Mouse (Mus musculus): ENCODE data around the gene Pla2g2c.

Gene Pla2g2c

DNA sequence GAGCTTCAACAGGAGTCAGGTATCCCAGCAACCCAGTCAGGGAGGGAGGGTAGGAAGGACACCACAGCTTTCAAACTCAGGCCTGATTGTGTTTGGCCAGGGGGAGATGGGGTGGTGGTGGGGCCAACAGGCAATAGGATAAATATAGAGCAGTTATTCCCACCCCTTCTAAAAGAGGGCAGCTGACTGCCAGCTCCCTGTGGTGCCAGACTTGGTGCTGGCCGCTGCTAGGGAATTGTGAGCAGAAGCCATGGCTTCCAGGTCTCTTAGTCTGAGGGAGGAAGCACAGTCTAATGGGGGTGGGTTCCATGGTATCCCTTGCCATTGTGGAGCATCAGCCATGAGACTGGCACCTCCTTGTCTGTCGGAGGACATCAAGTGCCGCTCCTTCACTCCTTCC is 29.0 kb downstream of the Pla2g2c start:
- no peak for DNase-seq

GRCm38 (mm10) chr4:138754432-138754831 is 29.8 kb downstream of the Pla2g2c start:
- no peak for DNase-seq

GRCm38 (mm10) chr4:138755439-138755838 is 30.8 kb downstream of the Pla2g2c start:
- no peak for DNase-seq

DNA sequence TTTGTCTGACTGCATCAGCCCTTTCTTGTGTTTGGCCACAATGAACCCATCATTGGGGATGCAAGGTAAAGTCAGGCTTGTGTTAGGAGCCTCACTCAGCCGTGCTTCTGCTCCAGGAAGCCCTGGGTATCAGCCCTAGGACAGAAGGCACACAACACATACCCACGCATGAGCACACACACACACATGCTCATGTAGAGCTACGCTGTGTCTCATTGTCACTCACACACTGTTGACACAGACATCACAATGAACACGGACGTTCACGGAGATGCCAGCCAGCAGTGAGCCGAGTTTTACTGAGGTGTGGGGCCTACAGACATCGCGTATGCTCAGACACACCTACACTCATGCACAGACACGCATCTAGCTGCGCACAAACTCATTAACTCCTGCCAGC is 31.4 kb downstream of the Pla2g2c start:
- no peak for DNase-seq

- DNase-seq = no peak
These were observed 32.8 kb downstream of the Pla2g2c start, which contains the start of gene Pla2g2f for GRCm38 (mm10) chr4:138757416-138757815. TSS of gene Pla2g2f (minus strand) at chr4:138757626.

DNA sequence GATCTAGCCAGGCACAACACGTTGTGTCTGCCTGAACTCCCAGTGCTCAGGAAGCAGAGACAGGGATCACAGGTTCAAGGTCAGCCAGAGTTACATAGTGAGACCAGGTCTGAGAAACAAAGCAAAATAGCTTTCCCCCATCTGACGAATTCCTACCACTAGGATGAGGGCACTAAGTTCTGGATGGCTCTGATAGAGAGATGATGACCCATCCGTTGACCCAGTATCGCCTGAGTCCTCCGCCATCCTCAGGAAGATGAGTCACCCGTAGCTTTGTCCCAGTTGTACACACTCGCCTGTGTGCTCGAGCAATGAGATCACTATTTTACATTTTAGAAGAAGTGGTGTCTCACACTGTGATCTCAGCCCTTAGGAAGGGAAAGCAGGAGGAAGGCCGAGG is 37.7 kb downstream of the Pla2g2c start:
- no peak for DNase-seq

DNA sequence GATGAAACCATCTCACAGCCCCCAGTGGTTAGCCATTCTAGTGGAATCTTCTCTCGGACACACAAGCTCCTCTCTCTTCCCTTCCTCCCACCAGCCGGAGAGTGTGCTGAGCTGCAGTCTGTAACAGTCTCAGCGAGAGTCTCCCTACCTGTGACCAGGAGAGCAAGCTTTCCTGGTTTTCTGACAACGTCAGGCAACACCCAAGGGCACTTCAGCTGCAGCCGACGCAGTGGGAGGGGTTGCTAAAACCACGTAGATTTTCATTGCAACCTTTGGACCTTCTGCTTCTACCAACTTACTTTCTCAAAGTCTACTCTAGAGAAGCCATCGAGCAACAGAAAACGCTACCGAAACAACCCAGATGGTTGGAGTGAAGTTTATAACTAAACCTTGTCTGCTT is 47.4 kb downstream of the Pla2g2c start:
- DNase-seq = no peak

DNA sequence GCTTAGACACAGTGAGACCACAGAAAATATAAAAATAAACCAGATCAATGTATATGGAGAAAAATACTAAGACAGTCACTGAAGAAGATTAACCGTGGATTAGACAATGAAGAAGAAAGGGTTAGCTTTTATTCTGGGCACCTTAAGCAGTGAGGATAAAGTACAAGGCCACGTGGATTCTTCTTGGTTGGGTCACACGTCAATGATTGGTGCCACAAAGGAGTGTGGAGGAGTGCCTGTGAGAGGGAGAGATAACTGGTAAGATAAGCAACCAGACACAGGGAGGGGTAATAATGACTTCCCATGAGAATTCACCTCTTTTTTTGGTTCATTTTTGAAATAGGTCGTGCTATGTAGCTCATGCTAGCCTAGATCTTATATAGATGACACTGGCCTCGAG is 47.8 kb downstream of the Pla2g2c start:
- DNase-seq = no peak

DNA sequence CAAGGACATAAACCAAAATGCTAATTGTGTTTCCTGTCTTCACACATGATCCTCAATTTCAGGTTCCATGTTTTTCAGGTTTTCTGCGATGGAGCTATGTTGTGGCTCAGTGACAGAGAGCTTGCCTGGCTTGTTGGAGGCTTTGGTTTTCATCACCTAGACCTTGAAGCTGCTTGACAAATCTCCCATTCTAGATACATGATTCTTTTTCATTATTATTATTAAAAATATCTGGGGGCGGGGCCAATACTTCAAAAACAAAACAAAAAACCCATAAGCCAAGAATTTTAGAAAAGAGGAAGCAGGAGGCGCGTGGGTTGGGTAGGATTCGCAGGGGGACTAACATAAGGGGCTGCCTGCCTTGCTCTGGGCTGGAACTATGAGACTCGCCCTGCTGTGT is 50.8 kb downstream of the Pla2g2c start, which contains the start of gene Pla2g2d:
Gene Pla2g2d (plus strand): TSS at position 301 of the 400 bp plus-strand sequence.
- no peak for DNase-seq

DNA sequence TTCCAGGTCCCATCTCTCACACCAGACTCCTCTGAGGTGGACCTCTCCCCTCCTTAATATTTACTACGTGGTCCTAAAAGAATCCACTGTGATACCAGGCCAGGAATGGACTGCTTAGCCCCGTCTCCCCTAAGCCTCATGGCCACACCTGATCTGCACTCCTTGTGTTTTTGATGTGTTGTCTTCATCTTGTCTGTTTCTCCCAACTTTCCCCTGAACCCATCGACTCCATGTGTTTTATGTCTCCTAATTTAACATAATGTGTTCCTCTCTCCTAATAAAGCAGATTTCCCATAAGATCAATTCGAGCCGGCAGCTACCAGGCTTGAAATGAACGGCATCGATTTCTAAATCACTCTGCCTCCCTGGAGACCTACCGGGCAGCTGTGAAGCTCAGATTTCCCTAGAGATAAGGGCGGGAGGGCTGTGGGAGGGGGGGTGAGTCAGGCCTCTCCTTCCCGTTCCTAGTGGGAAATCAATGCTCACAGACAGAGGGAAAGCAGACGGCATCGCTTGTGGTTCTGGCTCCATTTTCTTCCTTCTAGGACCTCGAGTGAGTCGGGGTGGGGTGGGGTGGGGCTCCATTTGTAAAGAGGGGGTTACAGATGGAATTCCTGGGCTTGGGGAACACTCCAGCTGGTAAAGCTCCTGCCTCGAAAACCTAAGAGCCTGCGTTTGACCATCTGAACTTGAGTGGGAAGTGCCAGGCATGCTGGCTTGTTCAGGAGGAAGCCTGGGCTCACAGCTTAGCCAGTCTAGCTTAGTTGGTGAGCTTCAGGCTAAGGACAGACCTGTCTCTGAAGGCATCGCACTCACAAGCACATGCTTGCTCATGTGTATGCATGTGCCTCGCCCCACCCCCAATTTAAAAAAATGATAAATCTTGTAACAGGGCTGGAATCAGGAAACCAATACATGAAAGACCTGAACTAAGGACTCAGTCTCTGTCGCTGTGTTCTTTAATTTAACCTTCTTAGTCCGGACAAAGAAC is 53.1 kb downstream of the Pla2g2c start:
- DNase-seq = no peak

GRCm38 (mm10) chr4:138780300-138780699 is 55.7 kb downstream of the Pla2g2c start:
- no peak for DNase-seq

GRCm38 (mm10) chr4:138782098-138782497 is 57.5 kb downstream of the Pla2g2c start:
- no peak for DNase-seq

DNA sequence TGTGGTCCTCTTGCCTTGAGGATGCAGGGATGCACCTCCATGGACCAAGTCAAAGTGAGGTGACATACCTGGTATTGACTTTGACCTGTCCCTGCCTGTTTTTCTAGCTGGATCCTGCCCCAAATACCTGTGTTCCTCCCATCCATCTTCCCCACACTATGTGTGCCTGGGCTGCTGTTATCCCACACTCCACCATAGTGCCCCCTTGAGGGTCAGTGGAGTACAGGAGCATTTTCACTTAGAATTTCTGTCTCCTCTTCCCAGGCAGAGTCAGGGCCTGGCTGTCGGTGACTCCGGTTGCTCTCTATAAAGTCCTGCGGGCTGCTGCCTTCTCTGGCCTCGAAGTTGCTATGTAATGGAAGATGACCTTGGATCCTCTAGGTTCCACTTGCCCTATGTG is 61.1 kb downstream of the Pla2g2c start:
- DNase-seq = no peak

DNA sequence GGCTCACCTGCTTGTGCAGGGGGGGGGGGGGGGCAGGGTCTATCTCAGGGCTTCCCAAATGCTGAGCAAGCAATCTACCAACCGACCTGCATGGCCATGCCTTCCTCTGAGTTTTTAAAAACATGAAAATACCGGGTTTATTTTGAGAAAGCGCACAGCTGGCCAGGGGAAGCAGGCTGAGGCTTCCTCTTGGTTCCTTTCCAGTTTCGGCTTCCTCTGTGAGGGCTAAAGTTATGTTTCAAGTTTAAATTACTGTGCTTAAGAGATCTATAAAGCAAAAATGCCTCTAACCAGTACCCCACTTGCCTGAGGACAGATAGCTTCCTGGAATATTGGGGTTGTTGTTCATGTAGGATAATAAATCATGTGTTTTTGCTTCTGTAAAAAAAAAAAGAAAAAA is 61.5 kb downstream of the Pla2g2c start:
- no peak for DNase-seq

- DNase-seq = no peak
These were observed 63.8 kb downstream of the Pla2g2c start for GRCm38 (mm10) chr4:138788381-138788780.

DNA sequence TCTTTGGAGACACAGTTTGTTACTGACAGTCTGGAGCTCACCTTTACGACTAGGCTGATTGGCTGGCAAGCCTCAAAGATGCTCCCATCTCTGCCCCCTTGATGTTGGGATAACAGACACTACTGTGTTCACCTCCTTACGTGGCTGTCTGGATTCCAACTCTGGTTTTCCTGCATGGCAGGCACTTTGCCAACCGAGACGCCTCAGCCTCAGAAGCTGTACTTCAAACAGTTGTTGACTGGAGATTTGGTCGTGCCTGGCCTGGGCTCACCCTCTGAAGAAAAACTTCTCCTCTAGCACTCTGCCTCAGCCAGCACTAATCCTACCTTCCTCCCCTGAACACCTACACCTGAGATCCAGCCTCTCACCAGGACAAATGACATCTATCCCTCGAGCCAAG is 66.9 kb downstream of the Pla2g2c start:
- DNase-seq = no peak

DNA sequence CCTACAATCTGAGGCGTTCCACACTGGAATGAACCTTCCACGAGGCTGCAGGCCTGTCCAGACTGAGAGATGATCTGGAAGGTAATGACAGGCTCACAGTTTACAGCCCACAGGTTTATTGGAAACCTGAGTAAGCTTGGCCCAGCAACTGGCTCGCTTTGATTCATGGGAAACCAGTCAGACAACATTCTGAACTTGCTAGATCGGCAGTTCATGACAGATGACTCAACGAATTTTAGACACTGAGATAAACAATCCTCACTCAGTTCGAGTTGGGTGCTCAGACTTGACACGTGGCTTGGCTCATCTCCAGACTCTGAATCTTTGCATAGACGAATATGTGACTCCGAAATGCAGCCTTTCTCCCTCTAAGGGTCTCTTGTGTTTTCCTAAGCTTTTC is 68.0 kb downstream of the Pla2g2c start:
- DNase-seq = no peak

- peak; percentile 74 for DNase-seq
These were observed 68.7 kb downstream of the Pla2g2c start for GRCm38 (mm10) chr4:138793276-138793675.

GRCm38 (mm10) chr4:138794344-138794743 is 69.8 kb downstream of the Pla2g2c start:
- no peak for DNase-seq
